Mouse (Mus musculus): ENCODE data around the gene Nell1.

Gene Nell1

DNA sequence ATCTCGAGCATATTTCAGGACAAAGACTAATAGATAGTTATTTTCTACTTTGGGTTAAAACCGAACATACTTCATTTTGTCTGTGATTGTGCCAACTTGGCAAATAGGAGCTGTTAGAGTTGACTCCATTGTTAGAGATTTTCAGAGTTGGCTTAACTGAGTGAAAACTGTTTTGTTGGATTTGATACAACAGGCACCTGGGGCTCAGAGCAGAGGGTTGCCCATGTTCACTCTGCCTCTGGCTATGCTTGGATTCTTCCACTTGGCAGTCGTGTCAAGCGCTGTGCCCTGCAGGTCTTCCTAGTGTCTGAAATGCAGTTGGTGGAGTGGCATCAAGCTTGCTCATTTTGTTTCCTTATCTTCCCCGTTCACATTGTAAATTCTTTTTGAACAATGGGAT, 363.6 kb downstream of the Nell1 start:
- DNase-seq = no peak

DNA sequence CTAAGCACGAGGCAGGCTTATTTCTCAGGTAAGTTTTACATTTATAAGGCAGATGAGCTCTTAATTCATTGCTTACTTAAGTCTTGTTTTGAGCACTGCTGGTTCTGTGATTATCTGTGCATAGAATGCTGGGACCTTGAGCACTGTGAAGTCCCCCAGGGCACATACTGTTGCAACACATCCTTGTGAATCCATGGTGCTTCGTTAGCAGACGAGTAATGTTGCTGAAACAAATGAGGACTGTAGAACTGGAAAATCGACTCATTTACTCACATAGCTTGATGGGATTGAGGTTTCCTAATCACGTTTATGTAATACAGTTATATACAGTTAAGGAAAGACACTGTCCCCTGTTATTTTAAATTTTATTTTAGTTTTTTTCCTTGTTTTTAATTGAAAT, 364.1 kb downstream of the Nell1 start:
- DNase-seq = no peak

DNA sequence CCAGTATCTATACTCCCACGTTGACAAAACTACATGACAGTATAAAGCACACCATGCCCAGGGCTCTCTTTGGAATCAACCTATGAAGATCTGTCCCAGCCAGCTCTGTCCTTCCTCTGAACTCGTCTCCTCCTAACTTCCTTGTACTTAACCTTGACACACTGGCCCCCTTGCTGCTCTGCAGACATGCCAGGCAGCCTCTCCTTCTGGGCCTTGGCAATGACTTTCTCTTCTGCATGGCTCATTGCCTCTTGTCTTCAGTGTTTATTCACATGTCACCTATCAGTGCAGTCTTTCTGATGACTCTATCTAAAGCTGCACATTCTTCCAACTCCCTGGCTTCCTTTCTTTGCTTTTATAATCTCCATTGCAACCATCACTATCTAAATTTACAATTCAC, 376.9 kb downstream of the Nell1 start:
- no peak for DNase-seq

DNA sequence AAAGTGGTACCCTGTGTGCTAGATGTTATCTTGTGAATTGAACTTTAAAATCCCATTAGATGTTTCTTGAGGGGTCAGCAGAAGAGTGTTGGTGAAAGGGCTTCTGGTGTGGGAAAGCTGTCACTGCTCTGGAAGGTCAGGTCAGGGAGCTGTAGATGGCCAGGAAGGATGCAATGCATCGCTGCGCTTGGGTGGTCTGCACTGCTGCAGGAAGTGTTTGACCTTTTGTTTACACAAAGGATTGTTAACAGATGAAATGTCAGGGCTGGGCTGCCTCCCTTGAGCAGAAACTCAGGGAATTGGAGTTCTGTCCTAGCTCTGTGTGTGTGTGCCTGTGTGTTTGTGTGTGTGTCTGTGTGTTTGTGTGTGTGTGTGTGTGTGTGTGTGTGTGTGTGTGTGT, 382.5 kb downstream of the Nell1 start:
- no peak for DNase-seq

DNA sequence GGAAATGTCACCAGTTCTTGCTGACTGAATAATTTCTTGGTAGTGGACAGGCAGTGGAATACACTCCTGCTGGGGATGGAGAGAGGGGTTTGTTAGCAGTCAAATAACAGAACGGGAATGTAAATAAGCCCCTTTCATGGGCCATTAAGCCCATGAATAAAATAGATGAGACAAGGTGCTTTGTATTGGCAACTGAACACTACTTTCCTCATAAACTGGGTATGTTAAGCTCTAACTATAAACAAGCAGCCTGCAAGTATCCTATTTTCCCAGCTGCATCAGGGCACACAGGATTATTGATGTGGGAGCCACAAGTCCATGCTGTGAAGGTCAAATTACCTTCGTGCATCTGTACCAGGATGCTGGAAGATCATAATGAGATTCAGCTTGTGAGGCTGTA, 387.4 kb downstream of the Nell1 start:
- DNase-seq = no peak

DNA sequence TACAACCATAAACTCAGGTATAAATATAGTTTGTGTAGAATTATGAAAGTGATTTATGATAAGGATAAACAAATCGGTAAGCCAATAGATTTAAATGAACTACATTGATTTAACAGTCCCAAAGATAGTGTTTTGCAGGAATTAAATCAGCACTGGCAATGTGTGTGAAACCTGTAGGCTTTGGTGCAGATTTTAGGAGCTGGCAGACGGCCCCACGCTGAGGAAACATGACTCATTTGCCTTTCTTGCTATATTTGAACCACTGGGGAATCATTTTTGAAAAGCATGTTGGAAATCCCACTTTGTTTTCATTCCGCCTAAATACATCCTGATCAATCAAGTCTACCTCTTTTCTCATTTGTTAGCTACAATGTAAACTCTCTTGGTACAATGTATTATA, 400.2 kb downstream of the Nell1 start:
- DNase-seq = no peak

DNA sequence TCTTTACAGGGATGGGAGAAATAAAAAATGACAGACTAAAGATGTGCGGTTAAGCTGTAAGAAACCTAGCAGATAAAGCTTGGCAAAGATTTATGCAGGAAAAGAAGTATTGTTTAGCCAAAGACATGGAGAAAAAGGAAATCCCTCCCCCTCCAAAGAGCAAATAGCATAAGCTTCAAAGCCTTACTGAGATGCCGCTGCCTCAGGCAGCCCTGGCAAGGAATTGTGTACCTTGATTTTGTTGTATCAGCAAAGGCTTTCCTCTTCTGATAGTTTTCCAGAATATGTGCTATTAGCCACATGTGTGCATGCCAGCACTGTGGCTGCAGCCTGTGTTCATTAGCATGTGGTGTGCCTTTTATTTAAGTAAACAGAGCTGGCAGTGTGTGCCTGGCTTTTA, 435.8 kb downstream of the Nell1 start:
- no peak for DNase-seq

DNA sequence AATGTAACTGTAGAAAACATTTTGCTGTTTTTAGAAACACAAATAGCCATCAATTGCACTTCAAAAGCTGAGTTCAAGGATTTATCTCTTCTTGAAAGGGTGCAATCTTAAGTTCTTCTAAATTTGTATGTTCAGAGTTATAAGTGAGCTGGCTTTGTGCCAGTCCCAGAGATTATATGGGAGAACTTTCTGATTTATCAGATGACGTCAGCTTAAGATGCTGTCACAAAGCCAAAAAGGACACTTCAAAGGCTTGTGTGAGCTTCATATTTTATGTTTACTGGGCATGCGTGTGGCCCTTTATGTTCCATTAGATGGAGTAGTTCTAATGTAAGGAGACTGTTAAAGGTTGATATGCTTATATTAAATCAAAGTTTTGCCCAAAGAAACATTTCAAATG, 445.3 kb downstream of the Nell1 start:
- DNase-seq = no peak

DNA sequence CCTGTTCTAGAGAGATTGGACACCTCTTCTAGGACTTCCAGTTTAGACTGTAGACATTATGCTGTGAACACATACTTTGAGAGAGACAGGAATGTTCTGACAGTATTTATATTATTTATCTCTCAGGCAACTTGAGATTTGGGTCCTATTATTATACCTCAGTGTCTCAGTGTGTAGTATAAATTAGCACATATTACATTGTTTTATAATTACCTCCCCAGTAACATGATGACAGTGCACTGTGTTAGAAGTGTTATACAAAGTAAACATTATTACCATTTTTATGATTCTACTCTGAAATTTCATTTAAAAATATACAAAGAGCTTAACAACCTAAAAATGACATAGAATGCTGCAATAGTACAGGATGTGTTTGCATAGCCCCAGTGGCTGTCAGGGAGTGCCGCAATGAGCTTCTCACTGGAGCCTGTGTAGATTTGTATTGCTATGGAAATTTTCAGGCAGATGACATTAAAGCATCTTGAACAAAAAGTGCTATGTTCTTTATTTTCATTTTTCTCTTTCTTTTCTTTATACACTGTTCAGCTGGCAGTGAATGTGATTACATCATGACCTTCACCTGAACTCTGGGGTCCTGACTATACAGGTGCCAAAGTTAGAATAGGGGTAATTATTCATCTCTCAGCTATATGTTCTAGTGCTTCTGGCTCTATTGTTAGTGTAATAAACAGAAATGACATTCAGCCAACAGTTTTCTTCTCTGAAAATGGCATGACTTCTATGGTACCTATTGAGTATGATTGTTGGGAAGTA, 447.9 kb downstream of the Nell1 start:
- no peak for DNase-seq

DNA sequence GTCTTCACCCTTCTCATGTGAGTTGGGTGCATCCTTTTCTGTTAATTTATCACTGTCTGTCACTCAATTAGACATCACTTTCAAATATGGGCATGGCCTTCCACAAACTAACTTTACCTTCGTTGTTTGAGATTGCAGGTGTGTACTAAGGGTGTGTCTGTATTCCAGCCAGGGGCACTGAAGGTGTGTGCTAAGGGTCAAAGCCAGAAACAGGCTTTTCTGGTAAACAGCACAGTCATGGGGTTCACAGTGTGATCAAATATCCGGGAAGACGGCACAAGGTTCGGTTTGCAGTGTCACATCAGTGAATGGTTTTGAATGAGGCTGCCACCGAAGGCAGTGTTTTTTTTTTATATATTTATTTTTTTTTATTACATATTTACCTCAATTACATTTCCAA, 455.1 kb downstream of the Nell1 start:
- DNase-seq = no peak

DNA sequence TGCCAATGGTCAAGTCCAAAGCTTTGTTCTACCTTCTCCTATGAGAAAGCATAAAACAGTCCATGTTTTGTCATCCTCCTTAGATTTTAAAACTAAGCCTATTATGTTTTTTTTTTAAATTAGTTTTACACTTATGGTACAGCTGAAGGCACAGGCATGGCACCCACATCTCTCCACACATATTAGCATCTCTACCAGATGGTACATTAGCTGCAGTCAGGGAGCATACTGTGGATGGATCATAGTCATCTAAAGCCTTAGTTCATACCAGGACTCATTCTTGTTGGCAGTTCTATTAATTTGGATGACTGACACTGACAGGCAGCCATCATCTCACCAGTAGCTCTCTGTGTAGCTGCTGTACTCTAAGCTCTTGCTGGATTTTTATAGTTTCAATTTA, 466.6 kb downstream of the Nell1 start:
- DNase-seq = no peak

DNA sequence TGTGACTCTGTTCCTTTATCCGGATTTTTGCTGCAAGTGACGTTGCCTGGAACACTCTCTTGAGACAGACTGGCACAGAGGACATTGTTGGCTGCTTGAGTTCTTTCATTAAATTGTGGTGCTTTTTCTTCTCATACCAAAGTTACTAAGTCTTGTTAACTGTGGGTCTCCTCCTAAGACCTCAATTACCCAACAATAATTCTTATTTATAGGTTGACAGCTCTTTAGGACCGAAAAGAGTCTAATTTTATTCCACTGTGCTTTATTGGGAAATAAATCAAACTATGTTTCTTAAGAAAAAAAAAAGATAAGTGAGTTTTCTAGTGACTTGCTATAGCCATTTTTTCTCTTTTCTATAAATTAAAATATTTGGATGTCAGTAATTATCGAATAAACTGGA, 472.7 kb downstream of the Nell1 start:
- DNase-seq = no peak

DNA sequence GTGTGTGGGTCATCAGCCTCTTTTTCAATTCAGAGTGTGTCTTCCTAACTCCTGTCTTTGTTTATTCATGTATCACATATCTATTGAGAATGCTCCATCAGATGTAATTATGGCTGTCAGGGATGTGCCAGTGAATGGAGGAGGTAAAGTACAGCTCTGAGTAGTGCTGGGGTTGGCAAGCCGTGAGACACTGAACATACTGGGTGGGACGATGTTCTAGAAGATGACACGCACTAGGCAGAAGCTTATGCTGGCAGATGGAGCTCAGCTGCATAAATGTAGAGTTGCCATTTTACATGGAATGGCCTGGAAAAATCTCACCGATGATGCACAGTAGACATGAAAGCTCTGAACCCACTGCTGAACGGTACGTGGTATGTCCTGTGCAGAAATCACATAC, 493.1 kb downstream of the Nell1 start:
- no peak for DNase-seq

DNA sequence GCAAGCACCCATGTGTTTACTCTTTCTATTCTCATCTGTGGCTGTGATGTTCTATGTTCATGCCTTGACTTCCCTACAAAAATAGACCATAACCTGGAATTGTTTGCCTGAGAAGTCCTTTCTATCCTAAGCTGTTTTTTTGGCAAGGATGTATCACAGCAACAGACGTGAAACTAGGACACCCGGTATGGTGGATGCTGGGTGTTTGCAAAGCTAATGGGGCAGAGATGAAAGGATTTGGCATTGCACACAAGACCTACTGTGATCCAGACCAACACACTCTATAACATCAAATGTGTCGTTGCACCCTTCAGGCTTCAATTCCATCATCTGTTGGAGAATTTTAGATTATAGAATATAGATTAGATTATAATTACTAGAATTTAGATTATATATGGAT, 495.9 kb downstream of the Nell1 start:
- no peak for DNase-seq

DNA sequence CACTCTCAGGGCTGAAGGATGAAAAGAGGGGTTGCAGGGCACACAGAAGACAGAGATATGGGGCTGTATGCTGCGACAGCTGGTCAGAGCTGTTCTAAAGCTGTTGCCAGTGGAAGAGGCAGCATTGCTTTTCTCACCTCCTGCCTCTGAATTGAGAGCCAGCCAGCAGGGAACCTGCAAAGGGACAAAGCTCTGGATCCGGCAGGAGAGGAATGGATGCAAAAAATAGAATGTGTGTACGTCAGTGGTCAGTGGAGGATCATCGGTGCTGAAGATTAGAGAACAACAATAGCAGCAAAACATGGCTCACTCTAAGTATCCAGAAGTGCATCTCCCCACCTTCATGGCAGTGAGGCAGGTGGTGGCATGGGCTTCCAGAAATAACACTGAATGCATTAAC, 507.3 kb downstream of the Nell1 start:
- DNase-seq = no peak

DNA sequence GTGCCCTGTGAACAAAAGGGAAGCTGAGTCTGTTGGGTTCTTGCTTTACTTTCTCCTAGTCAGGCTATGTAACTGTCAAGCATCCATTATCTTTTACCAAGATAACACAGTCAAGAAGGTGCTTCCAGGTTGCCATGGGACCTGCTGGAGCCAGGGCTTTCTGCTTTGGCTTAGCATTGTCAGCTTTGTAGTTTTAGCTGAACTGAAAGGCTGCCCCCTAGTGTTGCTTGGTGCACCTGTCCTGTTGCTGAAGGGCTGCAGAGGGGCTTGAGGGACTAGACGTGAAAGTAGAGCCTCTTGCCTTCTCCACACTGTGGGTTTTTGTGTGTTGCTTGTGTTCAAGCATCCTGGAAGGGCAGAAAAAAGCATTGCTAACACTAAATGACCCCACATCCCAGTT, 510.6 kb downstream of the Nell1 start:
- no peak for DNase-seq

DNA sequence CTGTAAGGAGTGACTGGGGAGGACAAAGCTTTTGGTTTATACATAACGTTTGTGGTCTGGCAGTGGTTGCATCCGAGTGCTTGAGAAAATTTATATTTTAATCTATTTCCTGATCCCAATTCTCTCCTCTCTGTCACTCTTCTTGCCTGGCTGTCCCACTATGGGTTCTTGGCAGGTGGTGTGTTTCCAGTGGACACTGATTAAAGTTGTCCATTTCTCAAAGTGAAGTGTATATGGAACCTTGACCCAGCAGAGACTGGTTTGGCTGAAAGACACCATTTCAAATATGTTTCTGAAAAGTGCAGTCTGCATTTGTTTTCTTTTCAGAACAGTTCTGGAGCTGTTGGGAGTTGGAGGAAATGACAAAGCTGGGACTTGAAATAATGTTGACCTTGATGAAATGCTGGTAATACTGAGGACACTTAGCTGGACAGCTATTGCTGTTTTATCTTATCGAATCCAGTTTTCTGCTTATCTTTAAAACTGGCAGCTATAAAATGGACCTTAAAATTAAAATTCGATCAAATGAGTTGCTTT, 512.3 kb downstream of the Nell1 start:
- no peak for DNase-seq

DNA sequence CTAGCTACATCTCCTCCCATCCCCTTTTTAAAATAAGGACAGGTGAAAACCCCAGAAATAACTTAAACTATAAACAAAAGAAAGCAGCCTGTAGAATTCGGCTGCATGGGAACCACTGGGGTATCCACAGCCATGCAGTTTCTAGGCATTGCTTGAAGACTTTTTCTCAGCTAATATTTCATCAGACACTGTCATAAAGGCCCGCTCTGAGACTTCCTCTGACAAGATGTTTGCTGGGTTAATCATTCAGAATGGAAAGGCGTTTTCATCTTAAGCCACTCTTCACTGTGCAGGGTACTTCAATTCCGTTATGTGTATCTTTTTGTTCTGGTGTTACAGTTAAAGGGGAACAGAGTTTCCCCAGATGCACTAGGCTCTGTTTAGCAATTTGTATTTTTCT, 526.9 kb downstream of the Nell1 start:
- no peak for DNase-seq

DNA sequence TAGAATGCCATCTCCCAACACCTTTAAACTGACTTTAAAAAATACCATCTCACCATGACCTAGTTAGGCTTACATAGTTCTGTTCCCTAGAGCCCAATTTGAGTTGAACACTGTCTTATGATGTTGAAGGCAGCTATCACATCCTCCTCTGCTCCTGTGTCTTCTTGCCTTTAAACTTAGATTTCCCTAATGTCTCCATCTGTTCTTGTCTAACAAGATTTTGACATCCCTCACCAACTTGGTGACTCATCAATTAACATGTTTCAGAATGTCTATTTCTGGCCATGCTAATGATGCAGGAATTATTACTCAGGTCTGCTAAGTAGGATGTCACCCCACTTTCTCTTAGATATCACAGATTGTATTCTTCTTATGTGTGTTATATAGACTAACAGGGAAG, 532.4 kb downstream of the Nell1 start:
- DNase-seq = no peak

DNA sequence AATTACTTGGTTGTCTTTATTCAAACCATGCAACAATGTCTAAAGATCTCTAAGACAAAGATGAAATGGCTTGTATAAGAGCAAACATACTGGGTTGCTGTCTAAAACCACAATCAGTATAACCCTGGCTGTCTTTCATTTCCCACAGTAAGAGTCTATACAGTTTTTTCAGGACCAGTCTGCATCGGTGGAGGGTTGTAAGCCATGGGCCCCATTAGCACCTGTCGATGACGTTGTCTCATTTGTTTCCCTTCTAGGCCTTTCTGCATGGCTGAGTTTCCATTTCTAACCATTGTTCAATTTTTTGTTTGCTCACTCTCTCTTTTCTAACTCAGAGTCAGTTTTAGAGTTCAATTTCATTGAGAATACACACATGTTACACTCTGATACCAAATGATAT, 540.2 kb downstream of the Nell1 start:
- no peak for DNase-seq

DNA sequence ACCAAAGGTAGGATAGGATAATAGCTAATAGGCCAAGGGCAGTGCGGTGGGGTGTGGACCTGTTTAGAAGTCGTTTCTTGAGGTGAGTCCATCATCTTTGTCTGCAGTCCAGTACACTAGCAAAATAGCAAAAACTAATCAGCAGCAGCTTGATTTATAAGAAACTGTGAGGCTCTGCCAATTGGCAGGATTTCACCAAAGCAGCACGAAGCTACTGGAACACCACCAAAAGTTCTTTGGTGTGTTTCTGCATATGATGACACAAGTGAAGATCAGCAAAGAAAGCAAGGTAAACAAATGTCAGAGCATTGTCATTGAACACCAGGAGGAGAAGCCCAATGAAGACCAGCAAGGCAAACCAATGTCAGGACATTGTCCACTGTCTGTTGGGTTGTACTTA, 542.0 kb downstream of the Nell1 start:
- DNase-seq = no peak

DNA sequence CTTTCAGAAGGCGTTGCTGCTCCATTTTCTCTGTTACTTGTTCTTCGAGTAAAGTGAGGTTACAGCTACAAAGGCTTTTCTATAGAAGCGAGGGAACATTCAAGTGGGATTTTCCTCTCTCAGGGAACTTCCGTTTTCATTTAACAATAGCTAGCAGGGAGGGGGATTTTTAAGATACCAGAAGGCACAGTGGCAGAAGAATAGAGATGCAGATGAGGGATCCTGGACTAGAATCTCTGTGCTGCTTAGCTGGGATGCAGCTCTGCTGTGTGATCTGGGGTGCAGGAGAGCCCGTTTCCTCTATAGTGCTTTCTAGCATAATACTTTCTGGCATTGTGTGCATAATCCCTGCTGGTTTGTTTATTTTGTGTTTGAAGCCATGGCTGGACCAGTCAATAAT, 568.7 kb downstream of the Nell1 start:
- no peak for DNase-seq

DNA sequence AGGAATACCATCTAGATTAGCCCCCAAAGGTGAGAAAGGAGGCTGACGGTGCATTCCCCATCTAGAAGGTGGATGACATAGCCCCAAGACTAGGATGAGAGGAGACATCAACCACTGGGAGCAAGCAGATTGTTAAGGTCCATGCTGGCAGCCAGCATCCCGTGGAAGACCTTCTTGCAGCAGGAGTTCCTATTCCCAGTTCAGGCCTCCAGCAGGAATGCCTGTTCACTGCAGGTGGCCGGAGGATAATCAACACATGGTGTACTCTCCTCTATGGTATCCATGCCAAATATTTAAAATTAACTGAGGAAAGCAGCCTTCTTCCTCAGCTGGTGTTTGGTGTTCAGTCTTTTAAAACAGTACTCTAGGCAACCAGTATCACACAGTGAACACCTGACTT, 574.9 kb downstream of the Nell1 start:
- DNase-seq = no peak

DNA sequence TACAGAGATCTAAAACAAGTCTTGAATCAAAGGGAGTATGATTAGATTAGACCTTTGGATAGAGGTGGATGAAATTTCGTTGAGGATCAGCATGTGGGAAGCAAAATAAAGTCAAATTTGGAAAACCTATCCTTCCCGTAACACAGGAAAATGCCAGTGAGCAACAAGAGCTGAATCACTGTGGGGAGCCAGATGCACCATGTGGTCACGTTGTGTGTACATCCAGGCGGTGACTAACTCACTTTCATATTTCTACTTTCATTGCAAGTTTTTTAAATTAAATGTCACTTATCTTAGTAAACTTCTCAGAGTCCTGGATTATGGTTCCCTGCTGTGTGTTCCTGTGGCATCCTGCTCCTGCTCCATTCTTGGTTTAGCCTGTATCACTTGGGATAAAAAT, 576.8 kb downstream of the Nell1 start:
- DNase-seq = no peak

DNA sequence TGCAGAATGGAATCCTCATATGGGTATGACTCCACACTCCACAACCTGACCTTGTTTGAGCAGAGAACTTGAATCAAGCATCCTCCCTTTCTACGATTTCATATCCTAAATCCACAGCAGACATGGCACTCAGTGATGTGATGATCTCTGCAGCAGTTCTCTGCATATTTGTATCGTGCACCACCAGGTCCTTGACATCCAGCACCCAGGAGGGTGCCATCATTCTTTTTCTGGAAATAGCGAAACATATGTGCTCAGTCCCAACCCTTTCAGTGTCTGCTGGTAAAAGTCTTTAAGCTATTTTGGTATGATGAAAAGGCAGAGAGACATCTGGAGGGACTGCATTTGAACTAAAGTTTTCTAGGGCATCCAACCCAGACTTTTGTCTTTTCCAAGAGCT, 588.0 kb downstream of the Nell1 start:
- no peak for DNase-seq
